Mouse (Mus musculus): ENCODE measurements around the gene Fn1.

Fn1 gene

GRCm38 (mm10) chr1:71652551-71653399, at the start of gene Fn1:
Fn1 (minus strand) TSS chr1:71653200.
- peak; percentile 9 to 14 for DNase-seq

DNA sequence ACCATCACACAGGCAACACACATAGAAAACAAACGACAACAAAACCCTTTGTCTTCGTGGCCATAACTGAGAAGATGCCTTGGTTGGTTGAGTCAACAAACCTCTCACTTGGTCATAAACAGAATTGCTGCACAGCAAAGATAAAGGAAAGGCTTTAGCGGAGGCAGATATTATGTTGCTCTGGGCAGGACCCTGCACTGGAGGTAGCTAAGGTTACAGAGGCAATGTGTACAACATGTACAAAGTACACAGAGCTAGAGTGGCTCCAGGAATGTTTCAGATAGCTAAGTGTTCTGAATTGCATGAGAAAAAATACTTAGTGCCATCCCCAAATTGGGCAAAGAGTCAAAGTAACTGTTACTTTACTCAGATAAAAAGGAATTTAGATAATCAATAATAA, 43.1 kb upstream of the Fn1 start:
- no peak for DNase-seq

GRCm38 (mm10) chr1:71691472-71692277, 38.7 kb upstream of the Fn1 start:
- DNase-seq: no peak

GRCm38 (mm10) chr1:71688926-71689303, 35.9 kb upstream of the Fn1 start:
- no peak for DNase-seq

GRCm38 (mm10) chr1:71688272-71688925, 35.4 kb upstream of the Fn1 start:
- DNase-seq: no peak

DNA sequence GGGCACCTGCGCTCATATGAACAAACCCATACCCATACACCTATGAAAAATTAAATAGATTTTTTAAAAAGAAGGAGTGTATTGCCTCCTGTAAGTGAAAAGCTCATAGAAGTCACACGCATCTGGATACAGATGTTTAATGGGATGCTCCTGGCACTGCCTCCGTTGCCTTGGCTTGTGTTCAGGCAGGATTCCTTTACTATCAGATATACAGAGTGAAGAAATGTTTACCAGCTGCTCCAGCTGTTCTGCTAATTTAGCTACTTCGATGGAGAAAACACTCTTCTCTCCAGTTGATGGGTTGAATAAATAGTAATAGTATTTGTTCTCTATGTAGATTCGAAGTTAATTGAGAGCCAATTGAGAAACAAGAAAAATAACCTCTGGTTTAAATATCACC, 33.8 kb upstream of the Fn1 start:
- no peak for DNase-seq

GRCm38 (mm10) chr1:71683736-71684135, 30.7 kb upstream of the Fn1 start:
- no peak for DNase-seq

DNA sequence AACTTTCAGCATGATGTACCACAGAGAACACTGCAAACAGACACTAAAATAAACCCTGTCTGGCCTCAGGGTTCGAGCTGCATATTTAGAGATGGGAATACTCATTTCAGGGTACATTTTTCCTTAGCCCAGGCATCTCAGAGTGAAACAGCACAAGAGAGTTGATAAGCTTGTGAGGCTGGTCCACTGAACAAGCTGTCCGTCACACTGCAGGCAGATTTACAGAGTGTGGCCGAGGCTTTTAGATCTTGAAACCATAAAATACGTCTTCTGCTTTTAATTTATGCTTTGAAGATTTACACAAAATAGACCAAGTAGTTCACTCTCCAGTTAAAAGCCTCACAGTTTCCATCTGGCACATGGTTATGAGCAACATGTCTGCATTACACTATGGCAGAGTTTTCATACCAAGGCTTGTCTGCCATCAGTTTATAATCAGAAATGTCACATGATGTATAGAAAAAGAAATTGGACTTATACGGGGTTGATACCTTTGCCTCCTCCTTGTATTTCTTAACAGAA, 29.3 kb upstream of the Fn1 start:
- DNase-seq: no peak

DNA sequence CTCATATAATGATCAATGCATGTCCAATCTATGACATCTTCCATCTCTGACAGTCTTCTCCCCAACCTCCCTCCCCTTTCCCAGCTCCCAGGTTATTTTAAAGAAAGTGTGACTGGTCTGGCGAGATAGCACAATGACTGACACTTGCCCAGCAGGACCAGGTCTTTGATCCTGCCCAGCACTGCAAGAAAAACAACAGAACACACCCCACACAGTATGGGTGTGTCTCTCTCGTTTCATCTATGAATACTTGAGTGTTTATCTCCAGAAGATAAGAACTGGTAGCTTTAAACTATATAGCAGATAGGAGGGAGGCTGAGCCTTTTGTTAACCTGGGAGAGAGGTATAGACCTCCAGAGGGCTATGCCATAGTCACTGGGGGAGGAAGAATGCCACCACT, 28.3 kb upstream of the Fn1 start:
- DNase-seq: no peak

GRCm38 (mm10) chr1:71680046-71680672, 27.2 kb upstream of the Fn1 start:
- DNase-seq: no peak

- DNase-seq: no peak
Measured at GRCm38 (mm10) chr1:71675420-71675819, 22.4 kb upstream of the Fn1 start.

DNA sequence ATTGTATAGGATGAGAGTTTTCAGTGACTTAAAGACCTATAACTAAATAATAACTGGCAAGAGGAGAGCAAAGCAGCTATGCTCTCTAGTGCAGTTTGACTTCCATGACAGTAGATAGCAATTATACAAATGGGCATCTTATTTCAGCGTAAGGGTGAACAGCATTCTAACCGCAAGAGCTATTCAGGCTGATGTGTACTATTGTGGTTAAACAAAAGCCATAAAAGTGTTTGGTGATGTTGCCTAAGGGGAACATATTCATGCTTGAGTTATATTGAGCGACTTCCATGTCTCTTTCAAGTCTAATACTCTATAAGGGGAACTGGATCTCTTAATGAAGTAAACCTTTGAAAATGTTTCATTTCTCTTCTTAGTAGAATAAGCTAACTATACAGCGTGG, 21.3 kb upstream of the Fn1 start:
- DNase-seq: no peak

GRCm38 (mm10) chr1:71673398-71673910, 20.5 kb upstream of the Fn1 start:
- no peak for DNase-seq

- DNase-seq: no peak
Measured at GRCm38 (mm10) chr1:71672346-71672745, 19.3 kb upstream of the Fn1 start.

DNA sequence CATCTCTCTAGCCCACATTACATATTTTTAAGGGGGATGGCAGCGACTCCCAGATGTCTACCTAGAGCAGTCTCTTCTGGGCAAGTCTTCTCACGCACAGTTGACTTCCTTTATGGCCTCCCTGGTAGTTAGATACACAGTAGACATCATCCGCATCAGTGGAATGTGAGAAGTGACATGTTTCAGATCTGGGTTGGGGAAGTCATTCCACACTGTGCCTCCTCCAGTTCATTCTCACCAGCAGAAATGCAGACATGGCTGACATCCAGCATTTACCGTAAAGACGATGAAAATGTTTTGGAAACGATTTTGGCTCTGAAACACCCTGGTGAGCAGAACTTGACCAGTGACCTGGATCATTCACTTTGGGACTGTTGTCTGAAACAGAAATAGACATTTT, 10.2 kb upstream of the Fn1 start:
- DNase-seq: no peak

GRCm38 (mm10) chr1:71658632-71659031, 5.6 kb upstream of the Fn1 start:
- DNase-seq: no peak

DNA sequence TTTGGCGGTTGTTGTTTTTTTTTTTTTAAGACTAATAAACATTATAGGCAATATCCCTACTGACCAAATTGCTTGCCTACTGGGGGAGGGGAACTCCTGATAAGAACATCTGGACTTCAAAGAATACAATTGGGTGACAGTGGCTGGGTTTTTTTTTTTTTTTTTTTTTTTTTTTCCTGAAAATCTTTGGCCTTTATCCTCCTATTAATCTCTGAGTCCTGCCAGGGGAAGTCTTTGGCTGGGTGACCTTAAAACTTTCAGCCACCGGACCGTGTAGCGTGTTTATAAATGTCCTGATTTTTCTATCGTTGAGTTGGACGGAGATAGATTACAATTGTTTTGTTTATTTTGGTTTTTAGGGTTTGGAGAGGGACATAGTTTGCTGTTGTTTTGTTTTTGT, 3.3 kb upstream of the Fn1 start:
- no peak for DNase-seq

- DNase-seq: no peak
Measured at GRCm38 (mm10) chr1:71654221-71654620, 1.2 kb upstream of the Fn1 start.

GRCm38 (mm10) chr1:71653400-71654159, 580 bp upstream of the Fn1 start:
- DNase-seq: no peak

DNA sequence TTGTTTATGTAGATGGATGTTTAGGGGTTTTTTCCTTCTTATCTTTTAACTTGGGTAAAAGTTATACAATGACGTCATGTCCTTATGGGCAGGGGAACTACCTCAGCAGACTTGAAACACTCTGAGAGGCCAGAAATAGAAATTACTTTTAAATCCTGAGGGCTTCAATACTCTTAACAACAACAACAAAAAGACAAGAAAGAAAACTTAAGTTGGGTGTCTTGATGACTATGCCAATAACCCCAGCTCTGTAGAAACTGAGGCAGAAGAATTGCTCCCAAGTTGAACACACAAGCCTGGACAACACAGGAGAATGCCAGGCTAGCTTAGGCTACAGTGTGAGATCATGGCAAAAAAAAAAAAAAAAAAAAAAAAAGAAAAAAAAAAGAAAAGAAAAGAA, 1.2 kb downstream of the Fn1 start:
- no peak for DNase-seq

DNA sequence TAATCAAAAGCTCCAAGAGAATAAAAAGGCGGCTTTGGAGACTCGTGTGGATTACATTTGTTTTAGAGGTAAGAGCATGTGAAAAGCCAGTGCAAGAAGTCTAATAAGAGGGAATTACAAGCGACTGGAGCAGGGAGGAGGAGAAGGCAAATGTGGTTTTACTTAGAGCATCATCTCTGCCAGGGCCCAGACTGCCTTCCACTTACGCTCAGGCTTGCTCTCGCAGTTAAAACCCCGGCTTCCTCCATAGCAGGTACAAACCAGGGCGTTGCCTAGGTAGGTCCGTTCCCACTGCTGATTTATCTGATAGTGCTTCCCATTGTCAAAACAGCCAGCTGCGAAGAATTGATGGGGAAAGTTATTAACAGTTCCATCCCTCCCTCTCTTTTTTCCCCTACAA, 1.7 kb downstream of the Fn1 start:
- no peak for DNase-seq

- DNase-seq: no peak
Measured at GRCm38 (mm10) chr1:71650741-71651140, 2.3 kb downstream of the Fn1 start.
